Mouse (Mus musculus): ENCODE measurements around the gene Ttc41. TPM values are rescaled to one million over a fixed set of nuclear protein-coding genes. Genes with fewer than 3 reads are reported as not detected.

Ttc41 gene
- polyA plus RNA-seq, 2 experiments = 0.98 to 2.5 TPM

DNA sequence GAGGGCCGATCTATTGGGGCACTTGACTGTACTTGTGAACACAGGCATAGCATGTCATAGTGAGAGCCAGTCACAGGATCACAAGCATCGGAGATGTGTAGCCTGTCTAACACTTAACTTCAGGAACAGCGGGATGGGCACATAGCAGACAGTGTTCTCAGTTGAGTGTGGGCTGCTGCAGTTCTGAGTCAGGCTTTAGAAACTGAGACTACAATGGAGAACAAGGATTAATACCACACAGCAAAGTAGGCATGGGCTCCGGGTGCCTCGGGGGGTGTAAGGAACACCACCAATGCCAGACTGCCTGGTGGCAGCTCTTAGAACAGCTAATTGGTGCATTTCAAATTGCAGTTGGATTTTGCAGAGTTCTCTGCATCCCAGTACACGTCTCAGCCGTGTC is 115.4 kb downstream of the Ttc41 start:
- no peaks in the 10 kb centered on the region for H3K27me3 ChIP-seq (ENCODE audit: control insufficient read depth, insufficient read depth, low read length)
- peaks cover 5% of the 10 kb centered on the region; the same call in 1 of the 2 replicates for H3K36me3 ChIP-seq (ENCODE audit: control insufficient read depth, insufficient read depth, low read length)
- DNase-seq (ENCODE audit: low spot score) = no peak
- no peak for ATAC-seq (ENCODE audit: low FRiP score, low read depth)
- peaks cover 10% of the 10 kb centered on the region; the same call in 1 of the 2 replicates for H3K4me1 ChIP-seq (ENCODE audit: control insufficient read depth, insufficient read depth, low read length)
- TF ChIP-seq POLR2A (IDR thresholded peaks at IDR 0.05; ENCODE audit: borderline replicate concordance, extremely low read depth, insufficient read depth, insufficient read length) = no peak
- no peak overlapping the region for H3K9ac ChIP-seq (ENCODE audit: low read depth, low read length, severe bottlenecking)
- H3K9me3 ChIP-seq (ENCODE audit: control insufficient read depth, low read length) = no peaks in the 10 kb centered on the region
- H3K4me2 ChIP-seq (replicated peaks; ENCODE audit: low read depth, low read length, severe bottlenecking) = no peak overlapping the region
- WGBS = 89% methylated on average over 7 of the region's 7 CpGs
- no peak overlapping the region for H3K27ac ChIP-seq (replicated peaks; ENCODE audit: low read depth, low read length)
- no peak overlapping the region for H3K4me3 ChIP-seq (replicated peaks; ENCODE audit: low read length)

DNA sequence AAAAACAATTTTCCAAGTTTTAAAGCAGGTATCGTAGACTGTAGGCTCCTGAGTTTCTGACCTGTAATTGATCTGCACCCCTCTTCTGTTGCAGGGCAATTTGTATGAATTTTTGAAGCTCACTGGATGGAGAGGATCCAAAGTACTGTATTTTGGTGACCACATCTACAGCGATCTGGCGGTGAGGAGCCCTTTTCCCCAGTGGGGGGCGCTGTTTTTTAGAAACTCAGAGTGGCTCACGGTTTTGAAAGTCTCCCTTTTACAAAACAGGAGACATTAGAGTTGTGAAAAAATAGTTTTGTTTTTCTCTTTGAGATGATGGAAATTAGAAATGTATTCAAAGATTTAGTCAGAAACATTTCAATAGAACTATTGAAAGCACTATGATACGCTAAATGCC is 118.5 kb downstream of the Ttc41 start:
- WGBS = 82% methylated on average over 6 of the region's 6 CpGs
- no peak for DNase-seq (ENCODE audit: low spot score)
- H3K36me3 ChIP-seq (ENCODE audit: control insufficient read depth, insufficient read depth, low read length) = peaks cover 5% of the 10 kb centered on the region; the same call in 1 of the 2 replicates
- H3K9ac ChIP-seq (ENCODE audit: low read depth, low read length, severe bottlenecking) = no peak overlapping the region
- peaks cover 10% of the 10 kb centered on the region; the same call in 1 of the 2 replicates for H3K4me1 ChIP-seq (ENCODE audit: control insufficient read depth, insufficient read depth, low read length)
- no peak for TF ChIP-seq POLR2A (IDR thresholded peaks at IDR 0.05; ENCODE audit: borderline replicate concordance, extremely low read depth, insufficient read depth, insufficient read length)
- H3K4me2 ChIP-seq (replicated peaks; ENCODE audit: low read depth, low read length, severe bottlenecking) = no peak overlapping the region
- H3K9me3 ChIP-seq (ENCODE audit: control insufficient read depth, low read length) = no peaks in the 10 kb centered on the region
- H3K4me3 ChIP-seq (replicated peaks; ENCODE audit: low read length) = no peak overlapping the region
- H3K27ac ChIP-seq (replicated peaks; ENCODE audit: low read depth, low read length) = no peak overlapping the region
- H3K27me3 ChIP-seq (ENCODE audit: control insufficient read depth, insufficient read depth, low read length) = no peaks in the 10 kb centered on the region
- no peak for ATAC-seq (ENCODE audit: low FRiP score, low read depth)

GRCm38 (mm10) chr10:86824871-86825270 is 119.3 kb downstream of the Ttc41 start:
- DNase-seq (ENCODE audit: low spot score) (no peak), ATAC-seq (ENCODE audit: low FRiP score, low read depth) (no peak)
- no peak for TF ChIP-seq POLR2A (IDR thresholded peaks at IDR 0.05; ENCODE audit: borderline replicate concordance, extremely low read depth, insufficient read depth, insufficient read length)
- H3K9ac ChIP-seq (ENCODE audit: low read depth, low read length, severe bottlenecking) = no peak overlapping the region
- H3K4me2 ChIP-seq (replicated peaks; ENCODE audit: low read depth, low read length, severe bottlenecking) = no peak overlapping the region
- H3K27me3 ChIP-seq (ENCODE audit: control insufficient read depth, insufficient read depth, low read length) = no peaks in the 10 kb centered on the region
- H3K4me3 ChIP-seq (replicated peaks; ENCODE audit: low read length) = no peak overlapping the region
- H3K9me3 ChIP-seq (ENCODE audit: control insufficient read depth, low read length) = no peaks in the 10 kb centered on the region
- H3K4me1 ChIP-seq (ENCODE audit: control insufficient read depth, insufficient read depth, low read length) = peaks cover 3% of the 10 kb centered on the region; the same call in 1 of the 2 replicates
- H3K36me3 ChIP-seq (ENCODE audit: control insufficient read depth, insufficient read depth, low read length) = peaks cover 5% of the 10 kb centered on the region; the same call in 1 of the 2 replicates
- 42% methylated on average over 14 of the region's 14 CpGs for WGBS
- no peak overlapping the region for H3K27ac ChIP-seq (replicated peaks; ENCODE audit: low read depth, low read length)

GRCm38 (mm10) chr10:86825871-86826522 is 120.4 kb downstream of the Ttc41 start:
- H3K4me3 ChIP-seq (replicated peaks; ENCODE audit: low read length) = no peak overlapping the region
- DNase-seq (ENCODE audit: low spot score) (no peak), ATAC-seq (ENCODE audit: low FRiP score, low read depth) (no peak)
- no peaks in the 10 kb centered on the region for H3K27me3 ChIP-seq (ENCODE audit: control insufficient read depth, insufficient read depth, low read length)
- no peak overlapping the region for H3K4me2 ChIP-seq (replicated peaks; ENCODE audit: low read depth, low read length, severe bottlenecking)
- H3K9ac ChIP-seq (ENCODE audit: low read depth, low read length, severe bottlenecking) = no peak overlapping the region
- TF ChIP-seq POLR2A (IDR thresholded peaks at IDR 0.05; ENCODE audit: borderline replicate concordance, extremely low read depth, insufficient read depth, insufficient read length) = no peak
- H3K4me1 ChIP-seq (ENCODE audit: control insufficient read depth, insufficient read depth, low read length) = no peaks in the 10 kb centered on the region
- WGBS = 91% methylated on average over 10 of the region's 10 CpGs
- H3K9me3 ChIP-seq (ENCODE audit: control insufficient read depth, low read length) = no peaks in the 10 kb centered on the region
- 0 out of 2 replicates have a peak, but pooled peaks cover under 1% of the 10 kb centered on the region for H3K36me3 ChIP-seq (ENCODE audit: control insufficient read depth, insufficient read depth, low read length)
- no peak overlapping the region for H3K27ac ChIP-seq (replicated peaks; ENCODE audit: low read depth, low read length)

Small RNAs within 50 kb of the gene (microRNA-seq; reads per million reads assigned to microRNA genes)
- gene Gm25745 = 1.8 reads per million

Other genes starting within 250 kb of the Ttc41 start
- gene Syn3, start 206.9 kb upstream of the Ttc41 start, polyA plus RNA-seq (2012; rRNA removed) = 1.6 and 1.9 TPM in 2 replicates
- 2.0 and 2.9 TPM in 2 replicates for gene Syn3, start 206.9 kb upstream of the Ttc41 start, polyA plus RNA-seq (2014; fragmentation: Nextera tagmentation; extraction: Ambion mirVana)
- gene Hsp90b1, start 302 bp upstream of the Ttc41 start, polyA plus RNA-seq (2012; rRNA removed) = 242 and 401 TPM in 2 replicates
- 448 and 466 TPM in 2 replicates for gene Hsp90b1, start 302 bp upstream of the Ttc41 start, polyA plus RNA-seq (2014; fragmentation: Nextera tagmentation; extraction: Ambion mirVana)
- gene Gm49358, start 58.2 kb downstream of the Ttc41 start, polyA plus RNA-seq (2012; rRNA removed) = 0.05 TPM in 1 of 2 replicates, not detected in the other
- gene Gm49358, start 58.2 kb downstream of the Ttc41 start, polyA plus RNA-seq (2014; fragmentation: Nextera tagmentation; extraction: Ambion mirVana) = 0.22 TPM in 1 of 2 replicates, not detected in the other
- gene Nt5dc3, start 73.2 kb downstream of the Ttc41 start, polyA plus RNA-seq (2012; rRNA removed) = 5.5 and 6.6 TPM in 2 replicates
- 1.1 and 1.3 TPM in 2 replicates for gene Nt5dc3, start 73.2 kb downstream of the Ttc41 start, polyA plus RNA-seq (2014; fragmentation: Nextera tagmentation; extraction: Ambion mirVana)